Mouse (Mus musculus) gastrocnemius, postnatal 25 days (tissue): ENCODE measurements around the gene Psap. TPM values are rescaled to one million over a fixed set of nuclear protein-coding genes. Genes with fewer than 3 reads are reported as not detected.

Source experiments
- DNase-seq: peaks from one replicate; pipeline ENCODE4 v3.0.0; 2022
- total RNA-seq, 2 experiments: library from RNA; stranded (reverse); gene quantifications; 1 replicate in 1 of 2; 2 replicates in 1 of 2; pipeline ENCODE4 v1.2.3; 2021

Gene Psap
- total RNA-seq, 2 experiments from 2014 or later: 590 to 608 TPM

DNA sequence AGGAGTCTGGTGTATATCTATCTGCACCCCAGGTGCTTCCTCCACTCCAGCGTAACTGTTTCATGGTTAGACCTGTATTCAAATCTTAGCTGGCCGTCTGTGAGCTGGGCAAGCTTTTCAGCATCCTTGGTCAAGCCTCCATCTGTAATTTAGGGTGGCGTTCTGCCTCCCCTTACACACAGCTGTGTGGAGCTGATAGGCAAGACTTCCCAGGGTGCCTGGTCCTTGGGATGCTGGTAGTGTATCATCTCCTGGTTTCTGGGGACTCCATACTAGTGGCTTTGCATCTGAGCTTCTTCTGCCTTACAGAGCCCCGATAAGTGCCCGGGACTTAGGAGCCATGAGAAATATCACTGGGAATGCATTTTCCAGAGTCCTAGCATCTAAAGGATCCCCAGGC is 72.2 kb downstream of the Psap start:
- DNase-seq: no peak

- no peak for DNase-seq
Observed at GRCm38 (mm10) chr10:60350077-60350804, 72.8 kb downstream of the Psap start.

GRCm38 (mm10) chr10:60350805-60351167 is 73.4 kb downstream of the Psap start:
- peak; percentile 86 for DNase-seq

- DNase-seq: no peak
Observed at GRCm38 (mm10) chr10:60351248-60351647, 73.8 kb downstream of the Psap start.

DNA sequence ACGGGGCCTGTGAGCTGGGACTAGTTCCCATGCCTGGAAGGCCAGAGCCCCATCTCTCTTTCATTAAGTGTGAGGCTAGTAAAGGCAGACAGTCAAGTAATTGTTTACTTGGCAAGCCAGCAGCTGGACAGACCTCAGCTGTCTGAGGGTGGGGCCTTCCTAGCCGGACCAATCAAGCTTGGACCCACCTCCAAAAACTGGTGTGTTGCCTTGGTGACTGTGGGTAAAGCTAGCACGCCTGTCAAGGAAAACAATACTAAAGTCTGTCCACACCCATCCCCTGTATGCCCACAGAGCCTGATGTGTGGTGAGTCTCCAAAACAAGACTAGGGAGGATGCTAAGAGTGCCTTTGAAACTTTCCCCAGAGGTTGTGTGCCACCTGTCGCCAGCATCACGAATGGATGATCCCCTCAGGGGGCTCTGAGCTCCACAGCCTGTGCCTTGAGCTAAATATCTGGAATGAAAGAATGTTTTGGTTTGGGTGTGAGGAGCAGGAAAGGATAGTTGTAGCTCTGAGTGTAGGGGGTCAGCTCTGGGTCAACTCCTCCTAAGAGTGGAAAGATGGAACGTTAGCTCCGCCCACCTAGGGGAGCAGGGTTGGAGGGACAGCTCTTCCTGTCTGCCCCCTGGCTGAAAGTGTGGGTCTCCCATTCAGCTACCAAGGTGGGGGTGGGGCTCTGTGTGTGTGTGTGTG is 74.5 kb downstream of the Psap start:
- peak; percentile 82 for DNase-seq

Other genes starting within 250 kb of the Psap start
- 1 to 10 TPM; 4.7 to 5.7 TPM for gene Spock2, start 171.4 kb upstream of the Psap start, total RNA-seq
- under 1 TPM; 0.26 to 0.51 TPM for gene Chst3, start 58.4 kb upstream of the Psap start, total RNA-seq
- 1 to 10 TPM; 7.0 to 7.4 TPM for gene Vsir, start 69.2 kb downstream of the Psap start, total RNA-seq
- not detected for gene Gm17455, start 122.1 kb downstream of the Psap start, total RNA-seq